ENCODE assay signal across 28 mouse cellular contexts in genomic region chr11:89265080-89265479, GRCm38 (mm10). TPM values are rescaled to one million over a fixed set of nuclear protein-coding genes. Genes with fewer than 3 reads are reported as not detected.
DNase-seq lines count a peak whose midpoint lies in the region; ATAC-seq and TF ChIP-seq lines count a peak whose summit lies in the region.
"Had no signal": no experiment of that assay in that cellular context is flagged by ENCODE, and none has a peak within 500 bp of the region (broad histone marks: within the 10 kb centered on the region; RNA-seq: fewer than 3 reads in every experiment).

No protein-coding gene starts in this region.

- no peak for DNase-seq in heart, adult 8-10 months (ENCODE audit: low spot score)
- DNase-seq in kidney, adult 8-10 months, result no peak
- peak; percentile 6 for DNase-seq in lung, embryonic 14.5 days
- DNase-seq in lung, adult 2 months, result no peak
- DNase-seq in midbrain, embryonic 11.5 days (ENCODE audit: low spot score, missing footprints), result no peak
- DNase-seq: adrenal gland, postnatal 10 days; adrenal gland, postnatal 36 days; B cell, adult 2 months; cerebellum, adult 18-20 months; cerebellum, adult 9-10 months; cerebellum, postnatal 14 days; gastrocnemius, postnatal 10 days; gastrocnemius, postnatal 36 days; heart, postnatal 14 days had no signal

- peaks cover 15% of the 10 kb centered on the region; the same call in 1 of the 2 replicates for H3K4me1 ChIP-seq in heart, embryonic 15.5 days (replicated peaks)
- H3K4me1 ChIP-seq in kidney, embryonic 16.5 days (ENCODE audit: insufficient read depth, low read length), result peaks cover 12% of the 10 kb centered on the region; the same call in 1 of the 2 replicates
- H3K4me1 ChIP-seq in lung, embryonic 14.5 days (ENCODE audit: insufficient read depth), result no peaks in the 10 kb centered on the region; the same call in 1 of the 2 replicates
- no peaks in the 10 kb centered on the region for H3K4me1 ChIP-seq in lung, adult 2 months (ENCODE audit: control insufficient read depth, insufficient read depth, low read length)
- no peaks in the 10 kb centered on the region for H3K4me1 ChIP-seq in midbrain, embryonic 11.5 days (ENCODE audit: control insufficient read depth, insufficient read depth, low read length)
- no peaks in the 10 kb centered on the region for H3K4me1 ChIP-seq in midbrain, embryonic 15.5 days
- H3K4me1 ChIP-seq: hindbrain, embryonic 15.5 days had no signal

- H3K9me3 ChIP-seq in heart, embryonic 15.5 days (replicated peaks), result no peaks in the 10 kb centered on the region
- no peaks in the 10 kb centered on the region for H3K9me3 ChIP-seq in kidney, embryonic 16.5 days (ENCODE audit: low read length)
- H3K9me3 ChIP-seq in lung, embryonic 14.5 days (ENCODE audit: low read depth, low read length), result no peaks in the 10 kb centered on the region
- H3K9me3 ChIP-seq in midbrain, embryonic 11.5 days (ENCODE audit: control insufficient read depth, low read length), result no peaks in the 10 kb centered on the region
- H3K9me3 ChIP-seq in midbrain, embryonic 15.5 days, result no peaks in the 10 kb centered on the region
- H3K9me3 ChIP-seq: forebrain, embryonic 10.5 days; forebrain, embryonic 13.5 days; heart, embryonic 12.5 days; hindbrain, embryonic 12.5 days; hindbrain, embryonic 15.5 days had no signal

- no peak overlapping the region for H3K27ac ChIP-seq in heart, embryonic 15.5 days
- peak overlapping the region; percentile 28; the same call in 1 of the 2 replicates for H3K27ac ChIP-seq in kidney, embryonic 16.5 days (ENCODE audit: low read length)
- no peak overlapping the region for H3K27ac ChIP-seq in lung, embryonic 14.5 days (ENCODE audit: low read depth)
- H3K27ac ChIP-seq in midbrain, embryonic 11.5 days (ENCODE audit: low read depth, low read length), result no peak overlapping the region
- H3K27ac ChIP-seq in midbrain, embryonic 15.5 days, result no peak overlapping the region
- H3K27ac ChIP-seq: forebrain, embryonic 10.5 days; forebrain, embryonic 13.5 days; hindbrain, embryonic 12.5 days; hindbrain, embryonic 15.5 days had no signal

- no peaks in the 10 kb centered on the region for H3K36me3 ChIP-seq in heart, embryonic 15.5 days
- no peaks in the 10 kb centered on the region for H3K36me3 ChIP-seq in kidney, embryonic 16.5 days (ENCODE audit: insufficient read depth, low read length)
- no peaks in the 10 kb centered on the region for H3K36me3 ChIP-seq in lung, embryonic 14.5 days (ENCODE audit: insufficient read depth)
- H3K36me3 ChIP-seq in midbrain, embryonic 11.5 days (ENCODE audit: control insufficient read depth, insufficient read depth, low read length), result no peaks in the 10 kb centered on the region
- H3K36me3 ChIP-seq in midbrain, embryonic 15.5 days (replicated peaks), result no peaks in the 10 kb centered on the region
- H3K36me3 ChIP-seq: forebrain, embryonic 10.5 days; G1E; heart, embryonic 12.5 days; hindbrain, embryonic 12.5 days; hindbrain, embryonic 15.5 days had no signal

- H3K9ac ChIP-seq in heart, embryonic 15.5 days, result no peak overlapping the region
- H3K9ac ChIP-seq in kidney, embryonic 16.5 days (replicated peaks; ENCODE audit: low read length), result no peak overlapping the region
- no peak overlapping the region for H3K9ac ChIP-seq in lung, embryonic 14.5 days
- no peak overlapping the region for H3K9ac ChIP-seq in midbrain, embryonic 11.5 days (ENCODE audit: low read length)
- no peak overlapping the region for H3K9ac ChIP-seq in midbrain, embryonic 15.5 days
- H3K9ac ChIP-seq: forebrain, embryonic 13.5 days; heart, embryonic 12.5 days; hindbrain, embryonic 12.5 days; hindbrain, embryonic 15.5 days had no signal

- 61% methylated on average over 4 of the region's 4 CpGs for WGBS in heart, embryonic 15.5 days
- 24% methylated on average over 4 of the region's 4 CpGs for WGBS in kidney, embryonic 16.5 days
- 31% methylated on average over 4 of the region's 4 CpGs for WGBS in lung, embryonic 14.5 days
- WGBS in lung, adult 2 months, result 43% methylated on average over 4 of the region's 4 CpGs
- WGBS in midbrain, embryonic 11.5 days, result 65% methylated on average over 4 of the region's 4 CpGs
- 56% methylated on average over 4 of the region's 4 CpGs for WGBS in midbrain, embryonic 15.5 days

- H3K27me3 ChIP-seq in heart, embryonic 15.5 days, result no peaks in the 10 kb centered on the region
- H3K27me3 ChIP-seq in kidney, embryonic 16.5 days (ENCODE audit: insufficient read depth, low read length), result no peaks in the 10 kb centered on the region
- H3K27me3 ChIP-seq in lung, embryonic 14.5 days (ENCODE audit: insufficient read depth, low read length), result no peaks in the 10 kb centered on the region
- H3K27me3 ChIP-seq in midbrain, embryonic 11.5 days (ENCODE audit: control insufficient read depth, insufficient read depth, low read length), result no peaks in the 10 kb centered on the region
- H3K27me3 ChIP-seq in midbrain, embryonic 15.5 days (replicated peaks), result no peaks in the 10 kb centered on the region
- H3K27me3 ChIP-seq: CH12.LX; forebrain, embryonic 13.5 days; heart, embryonic 12.5 days; hindbrain, embryonic 12.5 days; hindbrain, embryonic 15.5 days; Patski had no signal

- no peak overlapping the region for H3K4me3 ChIP-seq in heart, embryonic 15.5 days
- H3K4me3 ChIP-seq in kidney, embryonic 16.5 days (ENCODE audit: low read length), result no peak overlapping the region
- H3K4me3 ChIP-seq in lung, embryonic 14.5 days (ENCODE audit: low read depth, low read length), result no peak overlapping the region
- no peak overlapping the region for H3K4me3 ChIP-seq in lung, adult 2 months (replicated peaks; ENCODE audit: extremely low read depth, low read depth, low read length)
- H3K4me3 ChIP-seq in midbrain, embryonic 11.5 days (ENCODE audit: low read depth, low read length), result no peak overlapping the region
- no peak overlapping the region for H3K4me3 ChIP-seq in midbrain, embryonic 15.5 days
- H3K4me3 ChIP-seq: forebrain, embryonic 10.5 days; forebrain, embryonic 13.5 days; heart, embryonic 12.5 days; hindbrain, embryonic 12.5 days; hindbrain, embryonic 15.5 days had no signal

- no peak overlapping the region for H3K4me2 ChIP-seq in heart, embryonic 15.5 days
- no peak overlapping the region for H3K4me2 ChIP-seq in kidney, embryonic 16.5 days (replicated peaks; ENCODE audit: low read depth, low read length)
- H3K4me2 ChIP-seq in lung, embryonic 14.5 days, result no peak overlapping the region
- H3K4me2 ChIP-seq in midbrain, embryonic 11.5 days, result no peak overlapping the region
- no peak overlapping the region for H3K4me2 ChIP-seq in midbrain, embryonic 15.5 days
- H3K4me2 ChIP-seq: forebrain, embryonic 13.5 days; heart, embryonic 12.5 days; hindbrain, embryonic 12.5 days; hindbrain, embryonic 15.5 days had no signal

- 0 out of 2 replicates have a peak, but pooled peaks have one; percentile 10 for ATAC-seq in heart, embryonic 15.5 days (replicated peaks; ENCODE audit: insufficient number of reproducible peaks, insufficient read depth, low FRiP score, low read depth)
- ATAC-seq in kidney, embryonic 16.5 days (ENCODE audit: low FRiP score, low TSS enrichment), result peak; percentile 73
- ATAC-seq in lung, embryonic 14.5 days (ENCODE audit: insufficient read depth), result no peak
- ATAC-seq in midbrain, embryonic 11.5 days (ENCODE audit: low FRiP score), result 0 out of 2 replicates have a peak, but pooled peaks have one; percentile 16
- no peak for ATAC-seq in midbrain, embryonic 15.5 days (replicated peaks)
- ATAC-seq: forebrain, embryonic 13.5 days; forebrain, embryonic 16.5 days; Patski had no signal

- no peak for TF ChIP-seq CTCF in lung, embryonic 14.5 days (IDR thresholded peaks at IDR 0.05; ENCODE audit: low read depth)
- TF ChIP-seq CTCF in lung, adult 2 months (IDR thresholded peaks at IDR 0.05; ENCODE audit: insufficient read depth, low read length), result no peak

- no peak for TF ChIP-seq POLR2A in lung, adult 2 months (IDR thresholded peaks at IDR 0.05; ENCODE audit: borderline replicate concordance, extremely low read depth, low read depth, low read length)

RNA-seq across cellular contexts. Expression of gene Nog, which starts 37.1 kb away (rescaled TPM):
- polyA plus RNA-seq in heart, embryonic 15.5 days (2015; fragmentation: Nextera tagmentation; extraction: Ambion mirVana), result 0.24 and 0.42 TPM in 2 replicates
- total RNA-seq in heart, adult 8-10 months (2022), result under 1 TPM in 3 of 4 experiments, not detected in 1; 0.19 to 0.52 (median 0.52) TPM
- polyA plus RNA-seq in kidney, embryonic 16.5 days (2015; fragmentation: Nextera tagmentation; extraction: Ambion mirVana), result 0.80 and 1.0 TPM in 2 replicates
- 2.8 and 2.9 TPM in 2 replicates for polyA plus RNA-seq in lung, embryonic 14.5 days (2014; fragmentation: Nextera tagmentation; extraction: Ambion mirVana)
- 0.49 and 0.71 TPM in 2 replicates for polyA plus RNA-seq in lung, adult 2 months (2012; rRNA removed)
- polyA plus RNA-seq in midbrain, embryonic 11.5 days (2014; fragmentation: Nextera tagmentation; extraction: Ambion mirVana), result 5.0 and 6.1 TPM in 2 replicates
- polyA plus RNA-seq in midbrain, embryonic 15.5 days (2015; fragmentation: Nextera tagmentation; extraction: Ambion mirVana), result 3.6 and 3.8 TPM in 2 replicates
- total RNA-seq: CH12.LX; G1E; granulocyte monocyte progenitor cell, adult 5-6 weeks; hematopoietic stem cell, adult 5-6 weeks had no signal
- polyA plus RNA-seq: G1E had no signal

Comparison
In these comparisons a context has a peak if more than half of its experiments do, and no peak if none do; other contexts are left out.
1. ATAC-seq: peak in heart, embryonic 15.5 days (single experiment), kidney, embryonic 16.5 days (single experiment) and midbrain, embryonic 11.5 days (single experiment); none in lung, embryonic 14.5 days (single experiment) and midbrain, embryonic 15.5 days (single experiment).